Mouse (Mus musculus): ENCODE results near the gene C8b. TPM values are rescaled to one million over a fixed set of nuclear protein-coding genes. Genes with fewer than 3 reads are reported as not detected.

C8b gene
- polyA plus RNA-seq (2015; fragmentation: Nextera tagmentation; extraction: Ambion mirVana), result 79.2 and 81.8 TPM in 2 replicates

GRCm38 (mm10) chr4:104766065-104766464 lies at the start of gene C8b:
C8b (plus strand) TSS chr4:104766317.
- H3K36me3 ChIP-seq (replicated peaks; ENCODE audit: insufficient read depth, low read length), result no peaks in the 10 kb centered on the region
- peak within 1 kb of the TSS; percentile 62 for H3K4me2 ChIP-seq (ENCODE audit: low read depth, low read length)
- H3K9me3 ChIP-seq (ENCODE audit: low read length), result no peaks in the 10 kb centered on the region
- ATAC-seq (peak; percentile 86), DNase-seq (peak; percentile 22)
- H3K9ac ChIP-seq (replicated peaks), result 0 out of 2 replicates have a peak within 1 kb of the TSS, but pooled peaks have one; percentile 11
- peak within 1 kb of the TSS; percentile 60; the same call in 1 of the 2 replicates for H3K27ac ChIP-seq (ENCODE audit: low read depth)
- H3K27me3 ChIP-seq (ENCODE audit: insufficient read depth, low read length), result no peaks in the 10 kb centered on the region
- H3K4me3 ChIP-seq (ENCODE audit: low read depth, low read length), result peak within 1 kb of the TSS; percentile 18
- no peak for TF ChIP-seq CTCF (IDR thresholded peaks at IDR 0.05; ENCODE audit: low read depth)
- TF ChIP-seq EP300 (IDR thresholded peaks at IDR 0.05; ENCODE audit: low read depth), result no peak
- WGBS (ENCODE audit: insufficient replicate concordance), result 58% methylated on average over 8 of the region's 8 CpGs
- H3K4me1 ChIP-seq (ENCODE audit: insufficient read depth), result no peaks in the 10 kb centered on the region

GRCm38 (mm10) chr4:104716506-104716905 lies 49.6 kb upstream of the C8b start:
- TF ChIP-seq EP300 (IDR thresholded peaks at IDR 0.05; ENCODE audit: low read depth), result no peak
- TF ChIP-seq CTCF (IDR thresholded peaks at IDR 0.05; ENCODE audit: low read depth), result no peak

GRCm38 (mm10) chr4:104718973-104719795 lies 46.9 kb upstream of the C8b start:
- Histone ChIP-seq H3K4me2 (ENCODE audit: low read depth, low read length) (no peak overlapping the region), H3K27me3 (ENCODE audit: insufficient read depth, low read length) (no peaks in the 10 kb centered on the region), H3K4me3 (ENCODE audit: low read depth, low read length) (no peak overlapping the region), H3K36me3 (replicated peaks; ENCODE audit: insufficient read depth, low read length) (no peaks in the 10 kb centered on the region), H3K9me3 (ENCODE audit: low read length) (no peaks in the 10 kb centered on the region), H3K9ac (replicated peaks) (no peak overlapping the region), H3K4me1 (ENCODE audit: insufficient read depth) (no peaks in the 10 kb centered on the region), H3K27ac (ENCODE audit: low read depth) (no peak overlapping the region)
- TF ChIP-seq EP300 (IDR thresholded peaks at IDR 0.05; ENCODE audit: low read depth) (no peak), CTCF (IDR thresholded peaks at IDR 0.05; ENCODE audit: low read depth) (no peak)
- DNase-seq, result no peak
- ATAC-seq, result no peak
- WGBS (ENCODE audit: insufficient replicate concordance), result 66% methylated on average over 13 of the region's 13 CpGs

More at GRCm38 (mm10) chr4:104716506-104716905, 49.6 kb upstream of the C8b start:
- no peak overlapping the region for H3K27ac ChIP-seq (ENCODE audit: low read depth)
- H3K9ac ChIP-seq (replicated peaks), result no peak overlapping the region
- no peak for DNase-seq
- WGBS (ENCODE audit: insufficient replicate concordance), result 64% methylated on average over 1 of the region's 1 CpGs
- no peaks in the 10 kb centered on the region for H3K36me3 ChIP-seq (replicated peaks; ENCODE audit: insufficient read depth, low read length)
- H3K27me3 ChIP-seq (ENCODE audit: insufficient read depth, low read length), result no peaks in the 10 kb centered on the region
- no peaks in the 10 kb centered on the region for H3K9me3 ChIP-seq (ENCODE audit: low read length)
- no peak overlapping the region for H3K4me3 ChIP-seq (ENCODE audit: low read depth, low read length)
- no peak for ATAC-seq
- H3K4me1 ChIP-seq (ENCODE audit: insufficient read depth), result no peaks in the 10 kb centered on the region
- H3K4me2 ChIP-seq (ENCODE audit: low read depth, low read length), result no peak overlapping the region

GRCm38 (mm10) chr4:104723527-104724045 lies 42.5 kb upstream of the C8b start:
- Histone ChIP-seq H3K27ac (ENCODE audit: low read depth) (no peak overlapping the region), H3K4me1 (ENCODE audit: insufficient read depth) (no peaks in the 10 kb centered on the region), H3K9me3 (ENCODE audit: low read length) (no peaks in the 10 kb centered on the region), H3K36me3 (replicated peaks; ENCODE audit: insufficient read depth, low read length) (no peaks in the 10 kb centered on the region), H3K4me3 (ENCODE audit: low read depth, low read length) (no peak overlapping the region), H3K9ac (replicated peaks) (no peak overlapping the region), H3K4me2 (ENCODE audit: low read depth, low read length) (no peak overlapping the region), H3K27me3 (ENCODE audit: insufficient read depth, low read length) (no peaks in the 10 kb centered on the region)
- 74% methylated on average over 6 of the region's 6 CpGs for WGBS (ENCODE audit: insufficient replicate concordance)
- ATAC-seq, result no peak
- TF ChIP-seq CTCF (IDR thresholded peaks at IDR 0.05; ENCODE audit: low read depth) (no peak), EP300 (IDR thresholded peaks at IDR 0.05; ENCODE audit: low read depth) (no peak)
- DNase-seq, result no peak

GRCm38 (mm10) chr4:104724258-104724657 lies 41.9 kb upstream of the C8b start:
- Histone ChIP-seq H3K27ac (ENCODE audit: low read depth) (no peak overlapping the region), H3K4me3 (ENCODE audit: low read depth, low read length) (no peak overlapping the region), H3K9me3 (ENCODE audit: low read length) (no peaks in the 10 kb centered on the region), H3K9ac (replicated peaks) (no peak overlapping the region), H3K4me1 (ENCODE audit: insufficient read depth) (no peaks in the 10 kb centered on the region), H3K4me2 (ENCODE audit: low read depth, low read length) (no peak overlapping the region), H3K27me3 (ENCODE audit: insufficient read depth, low read length) (no peaks in the 10 kb centered on the region), H3K36me3 (replicated peaks; ENCODE audit: insufficient read depth, low read length) (no peaks in the 10 kb centered on the region)
- 73% methylated on average over 5 of the region's 5 CpGs for WGBS (ENCODE audit: insufficient replicate concordance)
- DNase-seq (no peak), ATAC-seq (no peak)
- TF ChIP-seq CTCF (IDR thresholded peaks at IDR 0.05; ENCODE audit: low read depth) (no peak), EP300 (IDR thresholded peaks at IDR 0.05; ENCODE audit: low read depth) (no peak)

- Histone ChIP-seq H3K27me3 (ENCODE audit: insufficient read depth, low read length) (no peaks in the 10 kb centered on the region), H3K9me3 (ENCODE audit: low read length) (no peaks in the 10 kb centered on the region), H3K4me1 (ENCODE audit: insufficient read depth) (no peaks in the 10 kb centered on the region), H3K4me2 (ENCODE audit: low read depth, low read length) (no peak overlapping the region), H3K4me3 (ENCODE audit: low read depth, low read length) (no peak overlapping the region), H3K27ac (ENCODE audit: low read depth) (no peak overlapping the region), H3K36me3 (replicated peaks; ENCODE audit: insufficient read depth, low read length) (no peaks in the 10 kb centered on the region), H3K9ac (replicated peaks) (no peak overlapping the region)
- no peak for ATAC-seq
- 39% methylated on average over 3 of the region's 3 CpGs for WGBS (ENCODE audit: insufficient replicate concordance)
- TF ChIP-seq CTCF (IDR thresholded peaks at IDR 0.05; ENCODE audit: low read depth), result peak; percentile 64
- no peak for TF ChIP-seq EP300 (IDR thresholded peaks at IDR 0.05; ENCODE audit: low read depth)
- DNase-seq, result peak; percentile 44
These were observed 40.4 kb upstream of the C8b start for GRCm38 (mm10) chr4:104725673-104726072.
